Mouse (Mus musculus) neural tube, embryonic 10.5 days (tissue): ENCODE data around the gene Ndel1.

Experiments used
- DNase-seq: peaks from one replicate; pipeline ENCODE4 v3.0.0-alpha.2; 2017; ENCODE audit warnings: low spot score; ENCODE audit errors: extremely low spot score

The Ndel1 gene

GRCm38 (mm10) chr11:68893911-68894464, 22.3 kb upstream of the Ndel1 start:
- DNase-seq: no peak

GRCm38 (mm10) chr11:68892233-68892832, 20.7 kb upstream of the Ndel1 start:
- DNase-seq: no peak

- DNase-seq: no peak
These were observed 20.2 kb upstream of the Ndel1 start for GRCm38 (mm10) chr11:68891823-68892222.

- DNase-seq: no peak
These were observed 19.0 kb upstream of the Ndel1 start for GRCm38 (mm10) chr11:68890625-68891024.

GRCm38 (mm10) chr11:68888653-68889052, 17.0 kb upstream of the Ndel1 start:
- DNase-seq: no peak

GRCm38 (mm10) chr11:68888253-68888652, 16.6 kb upstream of the Ndel1 start, which contains the start of gene Rnf222:
Gene Rnf222 (plus strand): TSS chr11:68888553.
- DNase-seq: no peak

- no peak for DNase-seq
These were observed 14.4 kb upstream of the Ndel1 start for GRCm38 (mm10) chr11:68886091-68886490.

GRCm38 (mm10) chr11:68884368-68884767, 12.7 kb upstream of the Ndel1 start:
- no peak for DNase-seq

GRCm38 (mm10) chr11:68883843-68884242, 12.2 kb upstream of the Ndel1 start:
- DNase-seq: no peak

- no peak for DNase-seq
These were observed 10.4 kb upstream of the Ndel1 start for GRCm38 (mm10) chr11:68882107-68882506.

GRCm38 (mm10) chr11:68878811-68879210, 7.2 kb upstream of the Ndel1 start:
- no peak for DNase-seq

- DNase-seq: peak; percentile 58
These were observed 3.2 kb upstream of the Ndel1 start for GRCm38 (mm10) chr11:68874841-68875240.

GRCm38 (mm10) chr11:68871277-68871676, 381 bp downstream of the Ndel1 start:
- no peak for DNase-seq

GRCm38 (mm10) chr11:68864544-68865189, 7.0 kb downstream of the Ndel1 start:
- DNase-seq: no peak

GRCm38 (mm10) chr11:68863631-68864091, 8.0 kb downstream of the Ndel1 start:
- no peak for DNase-seq

- DNase-seq: no peak
These were observed 9.4 kb downstream of the Ndel1 start for GRCm38 (mm10) chr11:68862260-68862659.

GRCm38 (mm10) chr11:68859943-68860593, 11.6 kb downstream of the Ndel1 start:
- DNase-seq: no peak

- DNase-seq: no peak
These were observed 14.3 kb downstream of the Ndel1 start for GRCm38 (mm10) chr11:68857329-68857728.

- no peak for DNase-seq
These were observed 17.0 kb downstream of the Ndel1 start for GRCm38 (mm10) chr11:68854621-68855020.

GRCm38 (mm10) chr11:68853611-68854401, 17.9 kb downstream of the Ndel1 start:
- no peak for DNase-seq

GRCm38 (mm10) chr11:68852932-68853409, 18.7 kb downstream of the Ndel1 start:
- DNase-seq: peak; percentile 100
